Mouse (Mus musculus): ENCODE results near the gene Card10.

Gene Card10

GRCm38 (mm10) chr15:78735431-78736180, 67.2 kb downstream of the Card10 start:
- DNase-seq (ENCODE audit: low spot score in 2 of 2): peak; percentile 53 to 65

GRCm38 (mm10) chr15:78731830-78732229, 71.0 kb downstream of the Card10 start:
- no peak for DNase-seq (ENCODE audit: low spot score in 2 of 2)

- no peak for DNase-seq (ENCODE audit: low spot score in 2 of 2)
Observed at GRCm38 (mm10) chr15:78730315-78731049, 72.4 kb downstream of the Card10 start.

GRCm38 (mm10) chr15:78726697-78727096, 76.1 kb downstream of the Card10 start:
- no peak for DNase-seq (ENCODE audit: low spot score in 2 of 2)
